Mouse (Mus musculus): Measurements from ENCODE around the gene Bcl7a.

The Bcl7a gene

DNA sequence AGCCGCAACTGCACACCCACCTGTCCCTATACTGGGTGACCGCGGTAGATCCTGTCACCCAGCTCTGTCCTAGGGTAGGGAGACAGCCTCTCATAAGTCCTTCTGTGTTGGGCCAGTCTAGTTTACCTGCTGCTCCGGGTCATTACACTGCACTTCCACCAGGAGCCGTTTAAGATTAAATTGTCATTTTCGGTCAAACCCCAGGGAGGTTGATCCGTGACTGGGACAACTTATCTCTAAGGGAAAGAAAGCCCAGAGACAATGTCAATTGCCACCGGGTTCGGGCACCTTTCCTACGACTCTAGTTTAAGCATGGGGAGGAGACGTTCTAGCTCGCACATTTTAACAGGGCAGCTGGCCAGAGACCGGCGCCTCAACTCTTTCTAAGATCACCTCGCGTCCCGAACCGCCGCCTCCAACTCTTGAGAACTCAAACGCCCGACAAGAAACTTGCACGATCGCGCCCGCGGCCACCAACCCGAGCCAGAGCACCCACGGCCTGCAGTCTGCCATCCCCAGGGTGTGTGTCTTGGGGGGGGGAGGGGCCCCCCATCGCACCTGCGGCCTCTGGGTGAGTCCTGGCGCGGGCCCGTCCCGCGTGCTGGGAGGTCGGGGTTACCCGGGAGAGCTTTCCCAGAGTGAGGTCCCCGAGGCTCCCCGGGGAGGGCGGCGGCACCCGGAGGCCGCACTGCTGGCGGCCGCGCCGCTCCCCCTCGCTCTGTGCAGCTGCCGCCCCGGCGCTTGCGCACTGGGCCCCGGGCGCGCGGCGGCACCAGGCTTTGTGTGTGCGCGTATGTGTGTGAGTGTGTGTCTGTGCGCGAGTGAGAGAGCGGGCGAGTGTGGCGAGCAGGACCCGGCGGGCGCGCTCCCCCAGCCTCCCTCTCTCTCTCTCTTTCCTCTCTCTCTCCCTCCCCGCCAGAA, at the start of gene Bcl7a:
TSS of gene Bcl7a (plus strand) at position 128 of the 921 bp plus-strand sequence.
- DNase-seq (ENCODE audit: low spot score), result peak; percentile 85

DNA sequence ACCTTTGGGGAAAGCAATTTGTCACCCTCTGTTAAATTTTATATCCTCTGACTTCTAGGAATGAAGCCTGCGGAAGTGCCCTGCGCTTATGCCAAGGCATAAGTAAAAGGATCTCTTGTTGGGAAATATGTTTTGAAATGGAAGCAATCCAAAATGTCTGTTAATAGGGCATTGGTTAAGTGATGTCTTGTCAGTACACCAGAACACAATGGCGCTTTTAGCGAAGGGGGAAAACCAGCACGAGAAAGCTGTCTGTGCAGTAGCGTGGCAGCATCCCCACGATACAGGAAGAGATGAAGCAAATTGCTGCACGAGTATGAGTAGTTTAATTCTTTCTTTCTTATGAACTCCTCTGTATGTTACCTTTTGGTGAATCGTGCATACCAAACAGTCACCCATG, 49.0 kb upstream of the Bcl7a start:
- no peak for DNase-seq (ENCODE audit: low spot score)

DNA sequence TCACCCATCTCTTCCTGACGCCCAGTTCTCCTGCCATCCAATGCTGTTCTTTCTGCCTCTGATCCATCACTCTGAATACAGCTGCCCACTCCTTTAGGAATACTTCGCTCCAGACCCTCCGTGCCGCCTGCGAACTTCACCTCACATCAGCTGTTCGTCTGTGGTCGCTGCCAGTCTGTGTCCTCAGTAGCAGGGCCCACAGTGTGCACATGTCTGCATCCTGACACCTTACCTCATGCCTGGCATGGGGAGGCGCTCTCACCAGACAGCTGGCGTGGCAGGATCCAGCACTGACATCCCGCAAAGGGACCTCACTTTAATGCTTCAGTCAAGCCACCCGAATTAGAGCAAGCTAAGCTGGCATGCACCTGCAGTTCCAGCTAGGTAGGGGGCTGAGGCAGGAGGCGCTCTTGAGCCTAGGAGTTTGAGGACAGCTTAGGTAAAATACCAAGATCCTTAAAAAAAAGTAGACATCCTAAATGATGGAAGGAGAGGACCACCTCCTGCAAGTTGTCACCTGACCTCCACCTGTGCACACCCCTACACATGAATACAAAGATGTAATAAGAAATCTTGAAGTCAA, 47.3 kb upstream of the Bcl7a start:
- DNase-seq (ENCODE audit: low spot score), result no peak

DNA sequence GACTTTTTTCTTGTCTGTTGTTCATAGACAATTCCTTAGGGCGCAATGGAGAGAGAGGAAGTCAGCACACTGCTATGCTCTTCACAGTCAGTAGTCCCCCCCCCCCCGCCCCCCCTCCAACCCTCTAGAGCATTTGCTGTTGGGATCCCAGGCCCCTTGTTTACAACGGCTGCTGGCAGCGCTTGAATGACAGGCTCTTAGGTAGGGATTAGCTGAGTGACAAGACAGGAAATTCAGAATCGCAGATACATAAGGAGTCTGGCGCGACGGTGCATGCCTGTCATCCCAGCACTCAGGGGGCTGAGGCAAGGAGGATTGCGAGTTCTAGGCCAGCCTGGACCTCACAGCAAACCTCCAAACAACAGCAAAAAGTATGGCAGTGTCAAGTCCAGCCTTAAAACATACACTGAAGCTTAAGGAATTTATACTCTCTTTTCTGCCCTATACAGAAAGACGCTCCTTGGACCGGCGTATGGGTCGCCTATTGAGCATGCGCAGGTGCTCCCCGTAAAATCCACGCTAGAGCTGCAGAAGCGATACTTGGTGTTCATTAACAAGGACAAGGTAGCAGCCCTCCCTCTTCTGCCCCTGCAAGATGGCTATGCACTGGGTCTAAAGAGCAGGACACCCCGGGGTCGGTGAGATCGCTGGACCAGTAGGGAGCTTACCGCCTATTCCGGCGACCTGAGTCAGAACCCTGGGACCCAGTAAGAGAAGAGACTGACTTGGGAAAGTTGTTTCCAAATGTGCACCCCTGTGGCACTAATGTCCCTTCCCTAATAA, 46.5 kb upstream of the Bcl7a start:
- DNase-seq (ENCODE audit: low spot score), result no peak

DNA sequence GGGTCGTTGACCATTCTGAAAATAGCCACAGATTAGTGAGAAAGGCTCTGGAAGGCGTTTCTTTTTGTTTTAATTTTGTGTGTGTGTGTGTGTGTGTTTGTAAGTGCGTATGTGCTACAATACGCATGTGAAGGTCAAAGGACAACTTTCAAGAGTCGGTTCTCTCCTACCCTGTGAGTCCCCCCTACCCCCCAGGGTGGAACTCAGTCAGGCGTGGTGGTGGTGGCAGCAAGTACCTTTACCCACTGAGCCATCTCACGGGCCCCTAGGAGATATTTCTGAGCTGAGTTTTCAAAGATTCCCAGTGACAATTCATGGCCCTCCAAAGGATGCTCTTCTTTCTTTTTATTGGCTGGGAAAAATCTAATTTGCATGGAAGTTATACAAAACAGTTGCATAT, 45.8 kb upstream of the Bcl7a start:
- no peak for DNase-seq (ENCODE audit: low spot score)

DNA sequence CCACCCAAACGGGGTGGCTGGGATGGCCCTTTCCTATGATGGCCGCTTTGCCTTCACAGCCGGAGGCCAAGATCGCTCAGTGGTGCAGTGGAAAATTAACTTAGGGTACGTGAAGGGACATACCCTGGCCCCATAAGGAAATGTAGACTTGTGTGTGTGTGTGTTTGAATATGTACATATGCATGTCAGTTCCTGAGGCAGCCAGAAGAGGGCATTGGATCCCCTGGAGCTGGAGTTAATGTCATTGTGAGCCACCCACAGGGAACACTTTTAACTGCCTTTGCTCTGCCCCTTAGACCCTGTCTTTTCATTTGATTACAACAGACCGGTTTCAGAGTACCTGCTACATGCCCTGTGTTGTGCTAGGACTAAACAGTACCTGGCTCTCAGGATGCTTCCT, 45.1 kb upstream of the Bcl7a start:
- DNase-seq (ENCODE audit: low spot score), result no peak

DNA sequence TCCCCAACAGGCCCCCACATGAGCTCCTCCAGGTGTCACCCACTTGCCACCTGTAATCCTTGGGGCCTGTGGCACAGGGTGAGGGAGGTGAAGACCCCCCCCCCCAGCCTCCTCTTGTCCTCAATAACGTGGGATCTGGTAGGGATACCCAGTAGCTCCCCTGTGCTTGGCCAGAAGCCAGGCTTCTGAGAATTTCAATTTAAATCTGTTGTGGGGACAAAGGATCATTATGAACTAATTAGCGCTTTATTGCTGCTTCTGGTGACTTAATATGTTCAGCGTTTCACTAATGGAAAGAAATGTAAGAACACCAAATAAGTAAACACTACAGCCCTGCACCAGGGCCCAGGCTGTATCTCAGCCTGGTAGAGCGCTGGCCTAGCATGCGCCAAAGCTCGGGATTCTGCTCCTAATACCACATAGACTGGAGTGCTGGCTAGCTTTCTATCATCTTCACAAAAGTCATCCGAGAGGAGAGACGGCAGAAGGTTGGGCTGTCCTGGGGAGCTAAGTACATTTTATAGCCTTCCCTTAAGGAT, 43.1 kb upstream of the Bcl7a start:
- DNase-seq (ENCODE audit: low spot score), result no peak

DNA sequence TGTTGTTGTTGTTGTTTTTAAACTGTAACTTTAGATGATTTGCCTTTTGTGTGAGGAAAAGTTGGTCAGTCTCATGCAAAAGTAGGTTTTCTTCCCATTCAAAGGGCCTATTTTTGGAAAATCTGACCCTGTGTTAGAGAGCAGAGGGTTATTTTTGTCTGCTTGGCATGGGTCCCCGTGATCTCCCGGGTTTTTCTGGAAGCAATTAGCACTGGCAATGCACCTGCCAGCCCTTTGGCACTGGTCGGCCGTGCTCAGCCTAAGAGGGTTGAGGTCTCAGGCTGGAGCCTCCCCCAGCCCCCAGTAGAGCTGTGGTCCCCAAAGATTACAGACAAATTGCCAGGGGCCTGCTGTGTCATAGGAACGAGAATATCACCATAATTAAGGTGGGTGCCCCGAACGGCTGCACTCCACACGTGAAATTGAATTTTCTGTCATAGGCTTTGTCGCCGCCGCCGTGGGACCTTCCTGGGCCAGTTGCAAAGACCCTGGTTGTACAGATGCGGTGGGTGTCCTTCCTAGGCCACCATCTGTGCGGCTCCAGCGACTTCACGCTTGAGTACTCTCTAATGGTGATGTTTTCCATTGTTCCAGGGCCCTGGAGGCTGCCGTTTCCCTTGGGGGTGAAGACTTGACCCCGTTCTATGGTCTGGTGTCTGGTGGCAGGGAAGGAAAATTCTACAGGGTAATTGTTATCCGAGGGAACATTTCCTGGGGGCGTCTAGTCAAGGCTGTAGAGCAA, 41.7 kb upstream of the Bcl7a start:
- no peak for DNase-seq (ENCODE audit: low spot score)

DNA sequence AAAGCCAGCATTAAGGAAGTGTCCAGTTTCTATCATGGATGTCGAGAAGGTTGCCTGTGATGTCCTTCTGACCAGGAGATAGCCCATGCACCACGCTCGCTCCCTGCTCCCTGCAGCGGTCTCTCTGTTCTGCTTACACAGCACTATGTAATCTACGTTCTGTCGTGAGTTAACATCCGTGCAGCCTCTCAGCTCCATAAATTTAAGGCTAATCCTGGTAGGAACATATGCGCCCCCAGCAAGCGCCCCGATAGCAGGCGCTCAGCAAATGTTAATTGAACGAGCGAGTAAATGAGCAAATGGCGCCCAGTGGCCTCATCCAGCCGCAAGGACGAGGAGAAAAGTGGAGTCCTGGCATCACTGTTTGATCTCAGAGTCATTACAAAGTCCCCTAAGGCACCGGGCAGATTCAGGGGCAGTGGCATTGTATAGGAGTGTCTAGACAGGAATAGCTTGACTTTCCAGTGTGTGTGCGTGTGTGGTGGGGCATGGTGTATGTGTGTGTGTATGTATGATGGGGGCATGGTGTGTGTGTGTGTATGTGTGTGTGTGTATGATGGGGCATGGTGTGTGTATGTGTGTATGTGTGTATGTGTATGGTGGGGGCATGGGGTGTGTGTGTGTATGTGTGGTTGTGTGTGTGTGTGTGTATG, 35.9 kb upstream of the Bcl7a start:
- DNase-seq (ENCODE audit: low spot score), result no peak

DNA sequence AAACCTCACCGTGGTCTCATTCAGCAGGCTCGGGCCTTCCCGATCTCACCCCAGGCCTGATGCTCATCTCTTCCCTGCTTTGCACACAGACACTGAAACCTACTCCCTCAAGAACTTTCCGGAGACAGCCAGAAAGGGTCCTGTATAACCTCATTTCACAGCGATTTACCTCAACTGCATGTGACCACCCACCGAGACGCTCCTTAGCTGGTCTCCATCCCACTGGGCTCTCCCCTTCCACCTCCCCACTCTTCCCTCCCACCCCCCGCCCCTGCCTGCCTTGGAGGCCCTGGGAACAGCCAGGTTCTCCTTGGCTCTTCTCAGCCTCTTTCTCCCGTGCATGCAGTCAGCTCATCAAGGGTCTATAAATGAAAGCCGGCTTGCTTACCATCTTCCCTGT, 33.8 kb upstream of the Bcl7a start:
- DNase-seq (ENCODE audit: low spot score), result no peak

DNA sequence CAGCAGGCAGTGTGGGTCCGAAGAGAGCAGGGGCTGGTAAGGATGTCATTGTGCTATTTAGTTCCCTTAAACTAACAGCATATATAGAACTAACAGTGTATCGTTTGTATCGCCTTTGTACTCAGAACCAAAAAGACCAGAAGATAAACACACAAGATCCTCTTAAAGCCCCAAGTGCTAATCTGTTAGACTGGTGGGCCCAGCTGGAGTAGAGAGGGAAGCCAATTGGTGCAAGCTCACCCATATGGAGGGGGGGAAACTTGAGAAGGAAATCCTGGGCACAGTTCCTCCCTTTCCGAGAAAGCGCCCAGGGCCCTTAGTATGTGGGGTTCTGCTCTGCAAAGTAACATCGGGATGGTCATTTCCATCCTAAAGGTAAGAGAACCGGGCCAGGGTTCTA, 33.4 kb upstream of the Bcl7a start:
- no peak for DNase-seq (ENCODE audit: low spot score)

DNA sequence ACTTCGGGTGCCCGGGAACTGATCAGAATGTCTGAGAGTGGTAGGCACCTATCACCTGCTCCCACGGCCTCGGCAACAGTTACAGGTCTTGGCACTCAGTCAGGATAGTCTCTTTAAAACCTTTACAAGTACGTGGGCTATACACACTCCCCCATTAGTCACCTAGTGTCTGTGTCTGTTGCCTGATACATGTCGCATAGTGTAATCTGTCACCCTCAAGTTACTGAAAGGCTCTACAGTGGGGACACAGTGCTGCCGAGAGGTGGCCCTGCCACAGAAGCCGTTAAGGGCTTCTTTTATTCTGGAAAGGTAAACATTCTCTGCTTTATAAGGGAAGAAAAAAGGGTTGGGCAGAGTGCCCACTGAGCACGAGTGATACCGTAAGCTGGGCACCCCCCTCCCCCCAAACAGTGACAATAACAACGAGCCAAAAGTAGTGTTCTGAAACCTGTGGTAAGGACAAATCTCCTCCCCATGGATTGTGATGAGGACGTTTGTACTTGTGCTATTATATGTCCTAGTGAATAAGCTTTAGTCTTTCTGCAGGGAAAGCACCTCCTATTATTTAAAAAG, 30.5 kb upstream of the Bcl7a start:
- no peak for DNase-seq (ENCODE audit: low spot score)

DNA sequence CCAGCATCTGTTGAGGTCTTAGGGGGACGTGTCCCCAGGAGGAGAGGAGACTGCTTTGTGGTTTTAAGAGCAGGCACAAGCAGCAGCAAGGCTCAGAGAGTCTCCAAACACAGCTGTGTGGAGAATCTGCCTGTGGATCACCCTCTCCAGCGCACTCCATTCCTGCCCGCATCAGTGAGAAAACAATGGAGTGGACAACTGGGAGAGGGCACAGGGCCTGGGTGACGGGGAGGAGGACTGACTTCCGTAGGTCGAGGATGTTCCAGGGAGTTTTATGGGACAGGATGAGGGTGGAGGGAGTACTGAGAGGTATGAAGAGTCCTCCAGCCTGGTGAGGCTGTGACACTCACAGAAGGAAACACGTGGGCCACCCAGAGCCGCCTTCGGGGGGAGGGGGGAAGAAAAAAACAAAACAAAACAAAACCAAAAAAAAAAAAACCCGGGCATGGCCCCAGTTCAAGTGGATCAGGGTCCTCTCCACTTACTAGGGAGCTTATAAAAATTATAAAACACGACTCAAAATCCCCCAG, 29.7 kb upstream of the Bcl7a start:
- no peak for DNase-seq (ENCODE audit: low spot score)

DNA sequence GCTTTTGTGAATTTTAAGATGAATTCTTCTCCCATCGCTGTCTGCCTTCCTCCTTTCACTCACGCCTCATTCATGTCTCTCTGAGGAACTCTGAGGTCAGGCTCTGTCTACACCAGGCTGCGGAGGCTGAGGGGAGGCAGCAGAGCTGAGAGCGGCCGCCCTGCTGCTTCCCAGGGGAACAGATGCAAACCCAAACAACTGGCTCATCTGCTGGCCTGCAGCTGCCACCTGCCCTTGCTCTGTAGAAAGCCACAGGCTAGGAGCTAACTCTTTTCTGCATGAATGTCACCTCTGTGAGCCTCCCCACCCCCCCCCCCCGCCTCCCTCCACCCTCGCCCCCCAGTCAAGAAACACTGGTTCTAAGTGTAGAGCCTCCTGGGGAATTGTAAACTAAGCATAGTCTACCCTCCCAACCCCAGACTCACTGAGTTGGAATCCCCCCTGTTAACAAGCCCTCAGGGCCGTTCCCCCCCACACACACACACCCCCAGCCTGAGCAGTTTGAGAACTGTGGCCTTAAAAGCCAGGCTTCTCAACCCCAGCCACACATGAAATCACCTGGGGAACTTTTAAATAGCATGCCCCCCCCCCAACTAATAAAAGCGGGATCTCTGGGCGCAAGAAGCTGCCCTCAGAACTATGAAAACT, 28.3 kb upstream of the Bcl7a start:
- DNase-seq (ENCODE audit: low spot score), result no peak

DNA sequence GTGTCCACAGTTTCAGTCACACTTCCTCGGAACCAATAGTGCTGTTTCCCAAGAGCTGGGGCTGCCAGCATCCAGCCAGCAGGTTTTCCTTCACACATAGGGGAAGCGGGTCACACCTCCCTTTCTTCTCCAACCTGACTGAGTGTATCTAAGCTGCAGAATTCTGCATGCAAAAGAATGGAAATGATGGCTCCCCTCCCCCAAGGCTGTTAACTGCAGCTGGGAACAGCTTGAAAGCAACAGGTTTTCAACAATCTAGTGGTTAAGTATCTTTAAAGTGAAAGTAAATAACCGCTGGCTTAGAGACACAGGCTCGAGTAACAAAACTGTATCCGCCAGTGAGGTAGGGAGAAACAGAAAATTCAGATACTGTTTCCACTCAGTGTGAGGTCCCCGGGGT, 25.6 kb upstream of the Bcl7a start:
- no peak for DNase-seq (ENCODE audit: low spot score)

DNA sequence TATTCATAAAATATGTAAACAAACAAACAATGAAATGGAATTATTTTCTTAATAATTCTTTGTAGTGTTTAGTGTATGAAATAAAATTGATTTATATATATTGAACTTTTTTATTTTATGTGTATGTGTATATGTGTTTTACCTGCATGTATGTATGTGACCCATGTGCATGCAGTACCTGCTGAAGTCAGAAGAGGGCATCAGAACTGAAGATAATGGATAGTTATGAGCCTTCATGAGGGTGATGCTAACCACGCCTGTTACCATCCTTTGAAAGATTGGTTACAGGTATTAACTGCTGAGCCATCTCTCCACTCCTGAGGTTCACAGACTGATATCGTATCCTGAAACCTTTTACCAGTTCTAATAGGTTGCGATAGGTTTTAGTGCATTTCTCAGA, 23.5 kb upstream of the Bcl7a start:
- DNase-seq (ENCODE audit: low spot score), result no peak

DNA sequence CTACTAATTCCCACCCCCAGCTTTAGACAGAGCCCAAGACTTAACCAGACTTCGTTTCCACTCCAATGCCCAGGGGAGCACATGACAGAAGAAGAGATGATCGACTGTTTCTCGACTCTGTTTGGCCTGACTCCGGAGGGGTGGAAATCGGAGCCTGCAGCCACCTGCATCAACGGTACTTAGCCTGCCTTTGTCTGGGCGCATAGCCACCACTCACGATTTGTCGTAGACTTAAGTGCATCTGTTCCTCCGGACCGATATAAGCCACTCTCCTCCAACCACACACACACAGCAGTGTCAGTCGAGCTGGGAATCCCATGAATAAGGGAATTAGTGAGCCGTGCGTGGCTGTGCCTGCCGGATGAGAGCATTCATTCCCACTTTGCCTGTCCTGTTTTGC, 19.4 kb upstream of the Bcl7a start:
- no peak for DNase-seq (ENCODE audit: low spot score)

DNA sequence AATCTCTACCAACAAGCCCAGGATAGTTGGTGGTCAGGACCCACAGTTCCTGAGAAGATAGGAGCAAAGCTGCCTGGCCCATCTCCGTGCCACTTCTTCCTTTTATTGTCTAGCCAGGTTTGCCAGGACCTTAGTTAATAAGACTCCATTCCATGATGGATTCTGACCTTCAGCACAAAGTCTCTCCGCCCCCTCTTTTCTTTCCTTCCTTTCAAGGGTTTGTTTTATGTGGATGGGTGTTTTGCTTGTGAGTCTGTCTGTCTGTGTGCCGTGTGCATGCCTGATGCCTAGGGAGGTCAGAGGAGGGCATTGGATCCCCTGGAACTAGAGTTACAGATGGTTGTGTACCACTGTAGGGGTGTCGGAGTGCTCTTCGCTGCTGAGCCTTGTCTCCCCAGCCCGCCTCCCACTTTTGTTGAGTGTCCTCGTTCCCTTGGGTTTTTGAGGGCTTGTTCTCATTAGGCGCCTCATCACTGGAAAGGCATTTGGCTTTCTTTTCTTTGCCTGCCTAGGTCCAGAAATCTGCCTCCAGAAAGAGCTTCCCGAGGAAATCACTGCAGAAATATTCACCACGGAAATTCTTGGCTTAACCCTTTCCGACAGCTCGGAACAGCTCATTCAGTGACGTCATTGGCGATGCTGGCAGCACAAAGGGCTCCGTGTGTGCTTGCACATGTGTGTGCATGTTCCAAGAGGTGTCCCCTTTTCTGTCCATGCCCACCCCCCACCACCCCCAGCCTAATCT, 17.5 kb upstream of the Bcl7a start:
- DNase-seq (ENCODE audit: low spot score), result no peak

DNA sequence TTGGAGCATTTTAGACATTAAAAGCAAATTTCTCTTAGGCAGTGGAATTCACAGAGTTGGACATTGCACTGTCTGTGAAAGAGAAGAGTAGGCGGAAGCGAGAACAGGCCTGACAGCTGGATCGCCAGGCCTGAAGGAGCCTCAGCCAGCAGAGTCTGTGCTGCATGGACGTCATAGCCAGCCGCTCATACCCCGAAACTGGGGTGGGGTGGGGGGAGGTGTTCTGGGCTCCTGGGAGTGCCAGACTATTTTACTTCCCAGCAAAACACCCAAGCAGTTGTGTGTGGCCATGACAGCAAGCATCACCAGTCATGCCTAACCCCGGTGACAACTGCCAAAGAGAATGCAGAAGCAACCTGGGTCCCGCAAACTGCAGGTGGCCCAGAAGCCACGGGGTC, 16.9 kb upstream of the Bcl7a start:
- no peak for DNase-seq (ENCODE audit: low spot score)

DNA sequence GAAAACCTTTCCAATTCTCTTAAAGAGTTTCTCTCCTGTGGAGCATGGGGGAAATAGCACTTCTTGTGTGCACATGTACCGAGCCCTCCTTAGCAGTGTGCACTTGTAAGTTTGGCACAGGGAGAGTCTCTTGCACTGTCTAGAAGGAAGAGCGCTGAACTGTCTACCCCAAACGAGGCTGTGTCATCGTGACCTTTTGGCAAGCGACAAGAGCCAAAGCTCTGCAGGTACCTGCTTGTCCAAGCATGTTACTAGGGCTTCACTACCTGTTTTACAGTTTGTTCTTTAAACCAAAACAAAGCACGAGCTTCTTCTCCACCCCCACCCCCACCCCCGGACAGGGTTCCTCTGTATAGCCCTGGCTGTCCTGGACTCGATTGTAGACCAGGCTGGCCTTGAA, 15.9 kb upstream of the Bcl7a start:
- no peak for DNase-seq (ENCODE audit: low spot score)
